Mouse (Mus musculus): ENCODE measurements at regions not wholly inside any gene's neighbourhood (a gene's known extent, or its start where the extent isn't known, plus 50 kb on each side); places are given as distances from the start of the nearest gene placed in this dataset.

DNA sequence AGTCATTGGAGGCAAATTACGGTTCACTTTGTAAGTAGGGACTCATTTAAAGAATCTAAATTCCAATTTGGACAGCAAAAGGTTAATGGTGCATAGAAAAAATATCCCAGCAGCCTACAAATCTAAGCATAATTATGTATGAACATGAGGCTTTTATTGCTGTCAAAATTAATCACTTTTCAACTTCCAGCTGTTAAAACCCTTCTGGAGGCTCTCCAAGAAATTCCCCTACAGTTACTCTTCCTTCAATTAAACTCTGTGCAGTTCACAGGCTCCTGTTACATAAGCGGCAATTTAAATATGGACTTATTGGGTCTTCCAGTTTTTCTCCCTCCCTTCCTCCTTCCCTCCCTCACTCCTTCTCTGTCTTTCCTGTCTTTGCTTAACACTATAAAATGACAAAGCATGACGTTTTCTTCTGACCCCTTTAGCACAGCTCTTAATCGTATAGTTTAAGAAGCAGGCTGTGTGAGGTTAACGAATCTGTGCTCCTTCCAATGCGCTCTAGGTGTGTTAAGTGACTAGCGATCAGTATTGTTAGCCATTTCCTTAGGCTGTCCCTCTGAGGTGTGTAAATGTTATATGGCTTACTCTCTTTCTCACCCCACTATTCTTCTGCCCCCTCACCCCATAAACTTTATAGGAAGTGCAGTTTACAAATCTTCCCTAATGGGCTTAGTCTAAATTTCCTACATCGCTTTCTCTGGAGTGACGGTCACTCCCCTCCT lies 247.0 kb downstream of the Enc1 start:
- TF ChIP-seq GATA4 (IDR thresholded peaks at IDR 0.05; ENCODE audit: insufficient replicate concordance, low read length), result no peak

DNA sequence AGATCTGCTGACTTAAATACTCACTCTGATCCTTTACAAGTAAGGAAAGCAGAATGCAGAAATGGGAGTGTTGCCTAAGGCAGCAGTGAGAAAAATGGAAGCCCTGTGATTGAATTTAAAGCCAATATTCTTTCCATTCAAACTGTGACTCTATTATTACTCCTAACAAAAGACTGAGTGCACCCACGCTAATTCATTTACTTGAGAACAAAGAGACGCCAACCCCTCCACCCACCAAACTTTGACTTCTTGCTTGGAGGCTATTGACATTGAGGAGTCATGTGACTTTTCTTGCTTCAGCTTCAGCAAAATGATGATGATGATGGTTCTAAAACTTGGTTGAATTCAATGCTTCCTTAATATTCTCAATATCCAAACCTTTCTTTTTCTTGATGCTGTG lies 245.6 kb downstream of the Enc1 start:
- no peak for TF ChIP-seq GATA4 (IDR thresholded peaks at IDR 0.05; ENCODE audit: insufficient replicate concordance, low read length)

DNA sequence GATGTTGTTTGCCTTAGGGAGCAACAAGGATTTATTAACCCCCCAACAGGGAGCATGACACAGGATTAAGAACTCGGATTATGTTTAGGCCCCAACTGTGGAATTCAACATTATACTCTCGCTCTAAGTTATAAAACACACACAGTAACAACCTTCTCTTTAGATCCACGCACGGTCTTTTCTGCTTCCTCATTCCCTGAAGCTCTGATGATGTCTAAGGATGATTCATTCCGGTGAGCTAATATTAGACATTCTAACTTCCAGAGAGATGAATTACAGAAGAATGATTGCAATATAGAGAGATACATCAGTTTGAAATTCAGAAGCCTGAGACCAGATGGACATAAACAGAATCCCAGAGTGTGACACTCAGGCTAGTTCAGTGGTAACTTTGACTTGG lies 245.0 kb downstream of the Enc1 start:
- no peak for TF ChIP-seq GATA4 (IDR thresholded peaks at IDR 0.05; ENCODE audit: insufficient replicate concordance, low read length)

DNA sequence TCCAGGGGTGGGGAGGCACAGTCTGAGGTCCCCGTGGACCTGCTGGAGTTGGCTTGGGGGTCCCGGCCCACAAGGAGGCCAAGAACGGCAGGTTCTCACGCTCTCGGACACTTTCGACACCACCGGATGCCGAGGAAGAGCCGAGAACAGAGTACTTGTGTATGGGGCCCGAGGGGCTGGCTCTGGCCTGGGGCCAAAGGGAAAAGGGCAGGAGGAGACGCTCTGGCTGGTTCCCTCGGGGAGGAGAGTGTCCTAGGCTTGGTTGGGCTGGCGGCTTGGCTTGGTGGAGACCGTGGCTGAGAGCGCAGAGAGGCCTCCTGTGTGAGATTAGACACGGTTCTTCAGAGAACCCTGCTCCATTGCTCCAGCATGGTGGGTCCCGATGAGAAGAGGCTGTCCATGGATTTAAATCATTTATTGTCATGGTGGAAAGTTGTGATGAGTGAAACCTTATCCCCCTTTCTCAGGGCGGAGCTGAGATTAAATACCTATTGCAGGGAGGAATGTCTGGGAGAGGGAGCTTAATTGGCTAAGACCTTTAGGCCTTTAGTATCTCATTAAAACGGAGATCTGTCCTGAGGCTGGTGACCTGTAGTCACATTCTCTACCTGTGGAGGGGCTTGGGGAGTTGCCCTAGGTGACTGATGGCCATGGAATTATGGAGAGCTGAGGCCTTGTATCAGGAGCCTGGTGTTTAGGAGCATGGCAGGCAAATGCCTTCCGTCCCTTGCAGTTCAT lies 244.1 kb downstream of the Enc1 start:
- no peak for TF ChIP-seq GATA4 (IDR thresholded peaks at IDR 0.05; ENCODE audit: insufficient replicate concordance, low read length)

DNA sequence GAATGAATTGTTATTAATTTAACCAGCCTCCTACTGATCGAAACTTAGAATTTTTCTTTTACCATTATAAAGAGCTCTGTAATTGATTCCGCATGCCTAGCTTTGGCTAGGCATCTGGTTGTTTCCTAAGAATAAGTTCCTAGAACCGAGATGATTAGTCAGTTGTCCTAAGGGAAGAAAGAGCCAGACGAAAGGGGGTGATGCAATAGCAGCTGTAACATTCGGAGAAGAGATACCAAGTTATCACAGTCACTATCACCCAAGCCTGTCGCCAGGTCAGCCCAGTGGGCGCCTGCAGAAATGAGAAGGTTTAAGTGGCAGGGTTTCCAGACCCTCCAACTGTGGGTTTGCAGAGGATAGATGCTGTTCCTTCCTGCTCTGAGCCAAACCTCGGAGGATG lies 242.8 kb downstream of the Enc1 start:
- no peak for TF ChIP-seq GATA4 (IDR thresholded peaks at IDR 0.05; ENCODE audit: insufficient replicate concordance, low read length)

DNA sequence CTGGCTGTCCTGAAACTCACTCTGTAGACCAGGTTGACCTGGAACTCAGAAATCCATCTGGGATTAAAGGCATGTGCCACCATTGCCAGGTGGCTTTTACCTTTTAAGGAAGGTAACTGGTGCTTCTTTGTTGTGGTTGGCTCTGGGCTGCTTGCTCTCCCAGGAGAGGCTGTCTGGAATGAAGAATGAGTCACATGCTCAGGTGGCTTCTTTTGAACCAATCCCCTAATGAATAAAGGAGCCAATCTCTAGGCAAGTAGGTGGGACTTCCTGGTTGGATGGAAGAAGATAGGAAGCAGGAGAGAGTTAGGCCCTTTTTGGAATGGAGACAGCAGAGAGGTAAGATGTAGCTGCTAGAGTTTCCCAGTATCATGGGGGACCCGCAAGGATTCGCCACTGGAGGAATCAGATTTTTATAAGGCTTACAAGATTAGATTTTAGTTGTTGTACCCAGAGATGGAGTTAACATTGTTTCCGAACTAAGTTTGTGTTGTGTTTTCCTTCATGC lies 241.6 kb downstream of the Enc1 start:
- TF ChIP-seq GATA4 (IDR thresholded peaks at IDR 0.05; ENCODE audit: insufficient replicate concordance, low read length), result no peak

DNA sequence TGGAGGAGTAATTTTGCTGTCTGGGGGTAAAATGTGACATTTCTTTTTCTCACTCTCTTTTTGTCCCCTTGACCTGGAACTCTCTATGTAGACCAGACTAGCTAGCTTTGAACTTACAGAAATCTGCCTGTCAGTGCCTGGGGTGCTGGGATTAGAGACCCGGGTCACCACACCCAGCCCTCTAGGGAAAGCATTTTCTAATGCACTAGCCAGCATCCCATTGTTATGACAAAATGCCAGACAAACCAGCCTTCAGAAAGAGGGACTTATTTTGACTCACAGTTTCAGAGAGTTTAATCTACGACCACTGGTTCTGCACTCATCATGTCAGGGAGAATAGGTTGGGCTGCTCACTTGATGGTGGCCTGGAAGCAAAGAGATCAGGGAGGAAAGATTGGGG lies 240.4 kb downstream of the Enc1 start:
- no peak for TF ChIP-seq GATA4 (IDR thresholded peaks at IDR 0.05; ENCODE audit: insufficient replicate concordance, low read length)

DNA sequence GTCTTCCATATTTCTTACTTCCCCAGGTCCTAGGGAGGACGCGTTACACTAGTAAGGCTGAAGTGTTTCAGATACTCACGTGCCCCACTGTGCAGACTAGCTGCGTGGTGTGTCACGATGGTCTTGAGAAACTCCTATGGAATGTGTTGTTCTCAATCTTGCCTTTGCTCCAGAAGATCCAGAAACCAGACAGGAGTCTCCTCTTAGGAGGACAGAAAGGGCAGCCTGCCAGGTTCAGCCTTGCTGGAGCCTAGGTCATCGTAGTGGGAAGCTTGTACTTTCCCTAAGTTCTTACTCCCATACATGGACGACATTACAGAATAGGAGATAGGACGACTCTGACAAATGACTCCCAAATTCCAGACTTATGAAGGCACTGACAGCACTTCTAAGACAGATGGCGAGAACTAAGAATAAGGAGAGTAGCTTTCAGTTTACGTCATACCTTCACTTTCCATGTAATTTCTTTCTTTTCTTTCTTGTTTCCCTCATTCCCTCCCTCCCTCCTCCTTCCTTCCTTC lies 238.2 kb downstream of the Enc1 start:
- no peak for TF ChIP-seq GATA4 (IDR thresholded peaks at IDR 0.05; ENCODE audit: insufficient replicate concordance, low read length)

DNA sequence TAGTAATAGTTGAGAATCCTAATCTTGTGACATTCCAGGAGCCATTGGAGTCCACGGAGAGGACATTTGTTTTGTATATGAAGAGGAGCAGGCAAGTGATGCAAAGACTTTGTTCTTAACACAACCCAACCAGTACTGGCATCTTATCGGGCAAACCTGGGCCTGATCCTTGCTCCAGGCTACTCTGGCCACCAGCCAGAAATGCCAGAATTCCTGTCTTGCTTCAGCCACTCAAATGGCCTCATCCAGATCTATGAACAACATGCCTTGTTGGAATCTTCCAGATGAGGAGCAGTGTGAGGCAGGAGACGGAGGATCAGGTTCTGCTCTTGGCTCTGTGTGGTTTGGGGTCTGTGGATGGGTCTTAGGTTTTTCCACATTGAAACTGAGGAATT lies 233.1 kb downstream of the Enc1 start:
- no peak for TF ChIP-seq GATA4 (IDR thresholded peaks at IDR 0.05; ENCODE audit: insufficient replicate concordance, low read length)

DNA sequence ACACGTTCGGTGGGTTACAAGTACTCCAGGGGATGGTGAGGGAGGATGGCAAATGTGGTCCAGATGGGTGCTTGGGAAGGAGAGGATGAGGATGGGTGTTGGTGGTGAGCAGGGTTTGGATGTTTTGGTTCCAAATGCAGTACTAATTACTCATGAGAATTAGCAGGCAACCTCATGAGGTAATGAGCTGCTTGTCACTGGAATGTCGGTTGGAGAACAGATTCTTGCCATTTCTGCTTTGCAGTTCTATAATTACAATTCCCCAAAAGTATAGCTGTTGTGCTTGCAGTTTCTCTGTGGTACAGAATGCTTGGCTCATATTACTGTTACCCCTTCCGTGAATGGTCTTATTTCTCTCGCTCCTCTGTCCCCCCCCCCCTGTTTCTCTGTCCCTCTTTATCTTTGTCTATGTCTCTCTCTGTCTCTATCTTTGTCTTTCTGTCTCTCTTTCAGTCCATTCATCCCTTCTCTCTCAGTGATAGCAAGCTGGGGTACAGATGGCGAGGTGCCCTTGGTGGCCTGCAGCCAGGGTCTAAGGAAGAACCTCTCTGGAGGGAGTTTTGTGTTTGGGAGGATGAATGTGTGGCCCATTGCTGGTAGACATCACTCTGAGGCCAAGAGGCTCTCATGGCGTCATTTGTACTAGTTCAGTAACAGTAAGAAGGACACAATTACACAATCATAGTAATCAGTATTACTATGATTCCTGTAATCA lies 232.5 kb downstream of the Enc1 start:
- TF ChIP-seq GATA4 (IDR thresholded peaks at IDR 0.05; ENCODE audit: insufficient replicate concordance, low read length), result no peak

DNA sequence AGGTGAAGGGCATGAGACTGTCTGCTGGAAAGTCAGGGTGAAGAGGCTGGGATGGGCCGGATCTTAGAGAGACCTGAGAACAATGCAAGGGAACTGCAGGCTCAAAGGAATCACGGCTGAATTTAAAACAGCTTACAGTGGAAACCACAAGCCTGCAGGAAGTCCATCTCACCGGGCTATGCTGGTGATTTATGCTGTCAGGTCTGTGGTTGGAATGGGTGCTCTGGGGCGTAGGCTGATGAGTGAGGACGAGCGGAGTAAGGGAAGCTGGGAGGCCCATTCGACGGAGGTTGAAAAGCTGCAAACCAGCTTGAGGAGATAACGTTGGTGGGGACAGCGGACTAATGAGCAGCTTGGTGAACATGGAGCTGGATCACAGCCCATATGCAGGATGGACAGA lies 229.1 kb downstream of the Enc1 start:
- TF ChIP-seq GATA4 (IDR thresholded peaks at IDR 0.05; ENCODE audit: insufficient replicate concordance, low read length), result no peak

DNA sequence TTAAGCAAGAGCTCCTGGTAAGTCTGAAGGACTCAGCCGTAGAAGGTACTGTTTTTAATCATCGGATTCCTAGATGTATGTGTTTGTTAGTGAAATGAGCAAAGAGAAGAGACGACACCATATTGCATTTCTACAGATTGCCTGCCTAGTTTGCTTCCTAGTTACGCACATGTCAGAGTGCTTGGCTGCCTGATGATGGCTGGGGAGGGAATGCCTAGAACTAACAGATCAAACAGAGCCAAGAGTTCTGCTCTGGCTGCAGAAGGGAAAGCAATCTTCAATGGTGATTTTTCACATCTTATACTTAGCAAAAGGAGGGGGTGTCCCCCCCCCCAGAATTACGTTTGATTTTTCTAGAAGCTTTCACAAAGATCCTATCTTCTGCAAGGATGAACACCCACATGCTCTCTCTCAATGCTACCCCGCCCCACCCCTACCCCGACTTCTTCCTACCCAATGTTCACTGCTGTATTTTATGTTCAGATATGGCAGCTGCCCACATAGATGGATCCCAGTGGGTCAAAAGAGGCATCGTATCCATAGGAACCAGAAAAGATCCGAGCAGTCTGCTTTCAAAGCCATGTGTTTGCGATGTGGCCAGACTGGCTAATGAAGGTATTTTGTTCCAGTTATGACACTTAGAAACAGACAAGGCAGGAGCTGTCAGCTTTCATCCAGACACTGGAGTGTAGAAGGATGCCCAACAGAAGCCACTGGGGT lies 228.1 kb downstream of the Enc1 start:
- TF ChIP-seq GATA4 (IDR thresholded peaks at IDR 0.05; ENCODE audit: insufficient replicate concordance, low read length), result no peak

DNA sequence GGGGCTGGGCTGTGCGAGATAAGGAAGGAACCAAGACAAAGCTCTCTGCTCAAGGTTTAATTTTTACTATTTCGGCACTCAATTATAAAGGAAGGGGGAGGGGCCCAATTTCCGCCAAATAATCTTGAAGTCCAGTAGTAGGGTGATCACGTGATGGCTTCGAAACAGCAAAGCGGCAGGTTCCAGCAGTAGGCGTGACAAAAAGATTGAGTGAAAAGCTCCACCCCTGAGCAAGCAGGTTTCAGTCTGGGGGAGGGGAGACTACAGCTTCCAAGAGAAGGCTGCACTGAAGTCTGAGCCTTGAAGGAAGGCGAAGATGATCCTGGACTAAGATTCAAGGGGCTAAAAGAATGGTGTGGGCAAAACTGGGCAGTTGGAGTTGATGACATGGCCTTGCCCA lies 222.9 kb downstream of the Enc1 start:
- no peak for TF ChIP-seq GATA4 (IDR thresholded peaks at IDR 0.05; ENCODE audit: insufficient replicate concordance, low read length)

DNA sequence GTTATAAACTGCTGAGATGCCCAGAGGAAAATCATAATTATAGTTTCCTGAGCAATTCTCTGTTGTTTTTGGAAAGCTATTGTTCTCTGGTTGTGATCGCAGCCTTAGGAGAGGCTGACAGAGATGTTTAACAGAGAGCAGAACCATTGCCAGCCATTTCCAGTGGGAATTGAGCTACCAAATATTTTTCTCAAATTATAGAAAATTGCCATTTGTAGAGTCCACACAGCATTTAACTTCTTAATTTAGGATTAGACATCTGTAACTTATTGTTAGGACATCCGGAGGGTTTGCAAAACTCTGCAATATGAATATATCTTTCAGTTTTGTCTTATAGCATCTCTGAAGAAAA lies 222.0 kb downstream of the Enc1 start:
- no peak for TF ChIP-seq GATA4 (IDR thresholded peaks at IDR 0.05; ENCODE audit: insufficient replicate concordance, low read length)

Data from liver, adult (tissue).